Mouse (Mus musculus) liver, embryonic 14.5 days (tissue): Measurements from ENCODE around the gene Espn.

Experiments
- CTCF ChIP-seq: IDR thresholded peaks from 2 replicates; pipeline ENCODE4 v1.5.1; 2016; ENCODE audit warnings: antibody characterized with exemption, low read depth, control low read depth
- EP300 ChIP-seq: IDR thresholded peaks from 2 replicates; pipeline ENCODE4 v1.6.1; 2016; ENCODE audit warnings: antibody characterized with exemption, low read depth

GRCm38 (mm10) chr4:152103025-152103424, 49.1 kb downstream of the Espn start:
- TF ChIP-seq CTCF (peak; percentile 97), EP300 (no peak)
